Mouse (Mus musculus): Measurements from ENCODE around the gene Necap2.

The Necap2 gene

GRCm38 (mm10) chr4:141072502-141072901 lies 5.7 kb downstream of the Necap2 start:
- no peak for DNase-seq

- DNase-seq, result peak; percentile 61
Measured at GRCm38 (mm10) chr4:141069731-141070130, 8.4 kb downstream of the Necap2 start.

- DNase-seq, result no peak
Measured at GRCm38 (mm10) chr4:141068655-141069054, 9.5 kb downstream of the Necap2 start.

- DNase-seq, result no peak
Measured at GRCm38 (mm10) chr4:141067516-141068046, 10.6 kb downstream of the Necap2 start.

GRCm38 (mm10) chr4:141066709-141067515 lies 11.2 kb downstream of the Necap2 start:
- peak; percentile 71 for DNase-seq

GRCm38 (mm10) chr4:141065123-141065522 lies 13.0 kb downstream of the Necap2 start:
- peak; percentile 74 for DNase-seq

GRCm38 (mm10) chr4:141064104-141064659 lies 14.0 kb downstream of the Necap2 start:
- DNase-seq, result peak; percentile 6

GRCm38 (mm10) chr4:141060426-141061301 lies 17.5 kb downstream of the Necap2 start, which contains the start of gene Crocc:
TSS of gene Crocc (minus strand) at chr4:141060550.
- DNase-seq, result peak; percentile 99

GRCm38 (mm10) chr4:141059616-141060425 lies 18.3 kb downstream of the Necap2 start:
- no peak for DNase-seq

GRCm38 (mm10) chr4:141058835-141059234 lies 19.3 kb downstream of the Necap2 start:
- DNase-seq, result no peak

GRCm38 (mm10) chr4:141056970-141057369 lies 21.2 kb downstream of the Necap2 start:
- DNase-seq, result no peak

GRCm38 (mm10) chr4:141053568-141054161 lies 24.5 kb downstream of the Necap2 start:
- DNase-seq, result peak; percentile 70

GRCm38 (mm10) chr4:141053138-141053537 lies 25.0 kb downstream of the Necap2 start:
- no peak for DNase-seq

GRCm38 (mm10) chr4:141052442-141052841 lies 25.7 kb downstream of the Necap2 start:
- DNase-seq, result no peak

- no peak for DNase-seq
Measured at GRCm38 (mm10) chr4:141049476-141049835, 28.7 kb downstream of the Necap2 start.

GRCm38 (mm10) chr4:141048810-141049475 lies 29.2 kb downstream of the Necap2 start:
- no peak for DNase-seq

GRCm38 (mm10) chr4:141044816-141045215 lies 33.3 kb downstream of the Necap2 start:
- DNase-seq, result no peak

- DNase-seq, result no peak
Measured at GRCm38 (mm10) chr4:141041117-141041516, 37.0 kb downstream of the Necap2 start.

GRCm38 (mm10) chr4:141033606-141034549 lies 44.3 kb downstream of the Necap2 start:
- no peak for DNase-seq

- DNase-seq, result peak; percentile 82
Measured at GRCm38 (mm10) chr4:141031733-141032132, 46.4 kb downstream of the Necap2 start.

Data from cerebellum, adult 11 months (tissue).